Mouse (Mus musculus) embryonic fibroblast, embryonic 13.5 days (primary cell): Measurements from ENCODE around the gene Postn.

Experiments used
- CTCF ChIP-seq: IDR thresholded peaks from 2 replicates; pipeline ENCODE4 v1.5.1; 2011; ENCODE audit warnings: mild to moderate bottlenecking, control low read depth, low read length, moderate library complexity, borderline replicate concordance; ENCODE audit not compliant: insufficient read depth
- POLR2A ChIP-seq: IDR thresholded peaks from 2 replicates; pipeline ENCODE4 v1.6.1; 2011; ENCODE audit warnings: low read depth, mild to moderate bottlenecking, control low read depth, low read length, moderate library complexity

DNA sequence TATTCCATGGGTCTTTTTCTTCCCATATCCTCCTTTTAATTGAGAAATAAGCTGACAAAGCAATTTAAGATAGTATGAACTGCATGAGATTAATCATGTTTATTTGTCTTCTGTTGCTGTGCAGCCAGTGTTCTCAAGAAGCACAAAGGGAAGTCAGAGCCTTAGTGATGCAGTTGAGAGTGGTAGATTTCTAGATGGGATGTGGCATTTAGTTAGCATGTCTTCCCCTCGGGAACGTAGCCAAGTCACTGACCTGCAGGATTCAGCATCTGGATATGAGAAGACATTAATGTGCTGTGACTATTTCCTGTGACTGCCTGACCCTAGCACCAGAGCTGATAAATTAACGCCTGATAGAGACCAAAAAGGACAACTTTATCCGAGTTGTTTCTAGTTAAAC is 19.1 kb downstream of the Postn start:
- TF ChIP-seq CTCF (no peak), POLR2A (no peak)
